Mouse (Mus musculus) forebrain, embryonic 12.5 days (tissue): ENCODE measurements around the gene Tll2. TPM values are rescaled to one million over a fixed set of nuclear protein-coding genes. Genes with fewer than 3 reads are reported as not detected.

ENCODE experiments used
- ATAC-seq: fragments of 200-750 bp; cut with Nextera tagmentation; 2 replicates; pipeline ENCODE4 v1.8.0; 2017; ENCODE audit warnings: moderate TSS enrichment; ENCODE audit not compliant: low FRiP score
- H3K27ac ChIP-seq: fragments of 300-500 bp; sonication (generic); 2 replicates; pipeline ENCODE4 v1.5.1; 2016; ENCODE audit warnings: mild to moderate bottlenecking
- H3K27me3 ChIP-seq: fragments of 300-500 bp; sonication (generic); 2 replicates; pipeline ENCODE4 v1.6.1; 2016; ENCODE audit warnings: mild to moderate bottlenecking
- H3K36me3 ChIP-seq: fragments of 300-500 bp; sonication (generic); replicated peaks from 2 replicates; pipeline ENCODE4 v1.6.1; 2016; ENCODE audit warnings: mild to moderate bottlenecking
- H3K4me1 ChIP-seq: fragments of 300-500 bp; sonication (generic); 2 replicates; pipeline ENCODE4 v1.6.1; 2016
- H3K4me2 ChIP-seq: fragments of 300-500 bp; sonication (generic); 2 replicates; pipeline ENCODE4 v1.6.1; 2016; ENCODE audit warnings: mild to moderate bottlenecking, moderate library complexity
- H3K4me3 ChIP-seq: fragments of 300-500 bp; sonication (generic); replicated peaks from 2 replicates; pipeline ENCODE4 v1.5.1; 2016; ENCODE audit warnings: mild to moderate bottlenecking
- H3K9ac ChIP-seq: fragments of 300-500 bp; sonication (generic); 2 replicates; pipeline ENCODE4 v1.6.1; 2016; ENCODE audit warnings: mild to moderate bottlenecking
- H3K9me3 ChIP-seq: fragments of 300-500 bp; sonication (generic); 2 replicates; pipeline ENCODE4 v1.6.1; 2016
- WGBS: fragments of 180-500 bp; shearing (Covaris S2); methylation state at CpG from one replicate; pipeline ENCODE4 v1.1.7; 2016; 5-methylcytosine and 5-hydroxymethylcytosine counted together
- polyA plus RNA-seq: library from polyadenylated mRNA; unstranded; fragments of >200 nt; fragmentation: Nextera tagmentation; extraction: Ambion mirVana; gene quantifications from 2 replicates; pipeline ENCODE4 v1.2.1, GENCODE M21; 2016

Gene Tll2
- polyA plus RNA-seq, 1 experiment from 2014 or later: 0.86 TPM

- no peak overlapping the region for H3K9ac ChIP-seq
- peaks cover 16% of the 10 kb centered on the region for H3K4me1 ChIP-seq
- H3K27me3 ChIP-seq: peaks cover 8% of the 10 kb centered on the region; the same call in 1 of the 2 replicates
- H3K4me3 ChIP-seq: no peak overlapping the region
- peak; percentile 63 for ATAC-seq
- H3K36me3 ChIP-seq: no peaks in the 10 kb centered on the region
- H3K9me3 ChIP-seq: no peaks in the 10 kb centered on the region
- WGBS: 28% methylated on average over 3 of the region's 3 CpGs
- no peak overlapping the region for H3K4me2 ChIP-seq
- no peak overlapping the region for H3K27ac ChIP-seq
These were observed 125.0 kb downstream of the Tll2 start for GRCm38 (mm10) chr19:41081589-41081988.

GRCm38 (mm10) chr19:41076906-41077305, 129.7 kb downstream of the Tll2 start, which contains the start of gene Opalin:
Opalin (minus strand) TSS chr19:41077113.
- no peak within 1 kb of the TSS for H3K4me2 ChIP-seq
- 75% methylated on average over 3 of the region's 3 CpGs for WGBS
- H3K9me3 ChIP-seq: no peaks in the 10 kb centered on the region
- ATAC-seq: no peak
- H3K4me1 ChIP-seq: peaks cover 12% of the 10 kb centered on the region
- no peak within 1 kb of the TSS for H3K4me3 ChIP-seq
- no peak within 1 kb of the TSS for H3K9ac ChIP-seq
- H3K27ac ChIP-seq: no peak within 1 kb of the TSS
- 0 out of 2 replicates have a peak, but pooled peaks cover 3% of the 10 kb centered on the region for H3K27me3 ChIP-seq
- H3K36me3 ChIP-seq: no peaks in the 10 kb centered on the region

GRCm38 (mm10) chr19:41073746-41074455, 132.7 kb downstream of the Tll2 start:
- Histone ChIP-seq H3K4me2 (no peak overlapping the region), H3K9me3 (no peaks in the 10 kb centered on the region), H3K4me1 (no peaks in the 10 kb centered on the region), H3K27ac (no peak overlapping the region), H3K36me3 (no peaks in the 10 kb centered on the region), H3K4me3 (no peak overlapping the region), H3K9ac (no peak overlapping the region), H3K27me3 (peaks cover 9% of the 10 kb centered on the region; the same call in 1 of the 2 replicates)
- ATAC-seq: no peak
- WGBS: 91% methylated on average over 14 of the region's 14 CpGs

- Histone ChIP-seq H3K27ac (no peak overlapping the region), H3K36me3 (no peaks in the 10 kb centered on the region), H3K9ac (no peak overlapping the region), H3K4me2 (no peak overlapping the region), H3K9me3 (no peaks in the 10 kb centered on the region), H3K4me1 (no peaks in the 10 kb centered on the region), H3K27me3 (peaks cover 9% of the 10 kb centered on the region; the same call in 1 of the 2 replicates), H3K4me3 (no peak overlapping the region)
- ATAC-seq: peak; percentile 30; the same call in 1 of the 2 replicates
- WGBS: 8% methylated on average over 8 of the region's 8 CpGs
These were observed 135.1 kb downstream of the Tll2 start for GRCm38 (mm10) chr19:41071500-41071899.

DNA sequence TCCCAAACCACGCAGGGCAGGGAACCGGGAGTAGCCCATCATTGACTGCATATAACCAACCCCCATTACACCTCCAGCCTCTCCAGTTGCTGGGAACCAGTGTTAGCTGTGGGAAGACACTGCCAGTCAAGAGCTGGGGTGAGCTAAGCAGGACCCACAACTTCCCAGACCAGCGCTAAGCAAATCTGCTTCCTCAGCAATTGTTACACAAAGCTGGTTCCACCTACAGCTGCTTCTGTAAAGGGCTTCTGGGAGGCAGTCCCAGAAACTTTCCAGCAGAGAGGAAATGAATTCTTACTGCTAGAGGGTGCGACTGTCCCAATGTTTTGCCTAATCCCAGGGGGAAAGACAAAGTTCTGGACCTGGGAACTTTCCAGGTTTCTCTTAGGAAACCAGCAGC, 151.9 kb downstream of the Tll2 start:
- no peak overlapping the region for H3K4me2 ChIP-seq
- H3K9me3 ChIP-seq: no peaks in the 10 kb centered on the region
- WGBS: 70% methylated on average over 4 of the region's 4 CpGs

DNA sequence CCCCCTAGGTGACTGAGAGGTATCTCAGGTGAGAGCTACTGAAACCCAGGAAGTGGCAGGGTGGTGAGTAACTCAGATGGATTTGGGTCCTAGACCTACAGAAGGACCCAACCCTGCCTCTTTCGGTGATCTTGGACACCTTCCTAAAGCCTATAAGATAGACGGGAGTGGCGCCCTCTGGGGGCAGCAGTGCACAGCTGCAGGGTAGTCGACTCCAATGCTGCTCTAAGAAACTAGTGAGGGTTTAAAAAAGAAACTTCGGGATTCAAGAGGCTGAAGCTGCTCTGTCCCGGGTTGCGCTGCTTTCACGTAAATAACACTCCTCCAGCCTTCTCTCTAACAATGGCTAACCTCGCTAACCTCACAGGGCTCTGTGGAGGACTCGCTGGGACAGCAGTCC, 153.1 kb downstream of the Tll2 start:
- Histone ChIP-seq H3K9me3 (no peaks in the 10 kb centered on the region), H3K27ac (no peak overlapping the region), H3K4me3 (no peak overlapping the region), H3K27me3 (no peaks in the 10 kb centered on the region), H3K4me2 (no peak overlapping the region), H3K9ac (no peak overlapping the region), H3K4me1 (no peaks in the 10 kb centered on the region), H3K36me3 (no peaks in the 10 kb centered on the region)
- no peak for ATAC-seq
- WGBS: 35% methylated on average over 10 of the region's 10 CpGs

More for the DNA sequence above, 151.9 kb downstream of the Tll2 start:
- H3K27me3 ChIP-seq: no peaks in the 10 kb centered on the region
- no peak overlapping the region for H3K9ac ChIP-seq
- no peak for ATAC-seq
- H3K4me1 ChIP-seq: no peaks in the 10 kb centered on the region
- H3K36me3 ChIP-seq: no peaks in the 10 kb centered on the region
- H3K4me3 ChIP-seq: no peak overlapping the region
- no peak overlapping the region for H3K27ac ChIP-seq

- Histone ChIP-seq H3K4me1 (no peaks in the 10 kb centered on the region), H3K36me3 (no peaks in the 10 kb centered on the region), H3K9ac (no peak overlapping the region), H3K27me3 (no peaks in the 10 kb centered on the region), H3K4me3 (no peak overlapping the region), H3K9me3 (no peaks in the 10 kb centered on the region), H3K4me2 (no peak overlapping the region), H3K27ac (no peak overlapping the region)
- WGBS: 81% methylated on average over 5 of the region's 5 CpGs
- no peak for ATAC-seq
These were observed 154.4 kb downstream of the Tll2 start for GRCm38 (mm10) chr19:41052247-41052646.

DNA sequence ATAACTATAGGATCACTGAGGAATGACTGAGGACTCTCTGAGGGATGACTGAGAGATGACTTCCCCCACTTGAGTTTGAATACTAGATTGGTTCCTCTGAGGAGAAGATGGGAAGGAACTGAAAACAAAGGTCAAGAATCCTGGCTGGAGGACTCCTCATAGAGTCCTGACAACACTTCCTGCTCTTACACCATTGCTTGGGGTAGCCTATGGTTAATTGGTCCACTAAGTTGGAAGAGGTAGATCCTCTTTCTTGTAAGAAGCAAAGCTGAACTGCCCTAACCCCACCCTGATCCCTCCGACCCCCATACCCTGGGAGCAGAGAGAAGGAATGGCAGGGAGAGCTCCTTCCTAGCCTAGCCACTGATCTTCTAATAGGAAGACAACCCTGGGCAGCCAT, 154.9 kb downstream of the Tll2 start:
- WGBS: 94% methylated on average over 1 of the region's 1 CpGs
- H3K4me1 ChIP-seq: no peaks in the 10 kb centered on the region

GRCm38 (mm10) chr19:41048187-41048559, 158.5 kb downstream of the Tll2 start:
- H3K4me1 ChIP-seq: no peaks in the 10 kb centered on the region
- H3K9me3 ChIP-seq: no peaks in the 10 kb centered on the region
- H3K4me2 ChIP-seq: no peak overlapping the region
- no peaks in the 10 kb centered on the region for H3K36me3 ChIP-seq
- H3K9ac ChIP-seq: no peak overlapping the region
- 87% methylated on average over 3 of the region's 3 CpGs for WGBS
- no peak overlapping the region for H3K27ac ChIP-seq
- ATAC-seq: no peak
- no peaks in the 10 kb centered on the region for H3K27me3 ChIP-seq
- H3K4me3 ChIP-seq: no peak overlapping the region

More for the DNA sequence above, 154.9 kb downstream of the Tll2 start:
- no peak for ATAC-seq
- H3K27ac ChIP-seq: no peak overlapping the region
- no peaks in the 10 kb centered on the region for H3K36me3 ChIP-seq
- no peak overlapping the region for H3K4me3 ChIP-seq
- H3K4me2 ChIP-seq: no peak overlapping the region
- no peaks in the 10 kb centered on the region for H3K27me3 ChIP-seq
- no peaks in the 10 kb centered on the region for H3K9me3 ChIP-seq
- no peak overlapping the region for H3K9ac ChIP-seq

- Histone ChIP-seq H3K36me3 (no peaks in the 10 kb centered on the region), H3K27me3 (no peaks in the 10 kb centered on the region), H3K27ac (no peak overlapping the region), H3K4me3 (no peak overlapping the region), H3K4me2 (no peak overlapping the region), H3K9me3 (no peaks in the 10 kb centered on the region), H3K9ac (no peak overlapping the region), H3K4me1 (no peaks in the 10 kb centered on the region)
- ATAC-seq: no peak
- WGBS: 81% methylated on average over 9 of the region's 9 CpGs
These were observed 159.0 kb downstream of the Tll2 start for GRCm38 (mm10) chr19:41047437-41048186.

GRCm38 (mm10) chr19:41045091-41045770, 161.4 kb downstream of the Tll2 start:
- H3K9me3 ChIP-seq: no peaks in the 10 kb centered on the region
- H3K27ac ChIP-seq: no peak overlapping the region
- 63% methylated on average over 10 of the region's 10 CpGs for WGBS
- H3K27me3 ChIP-seq: no peaks in the 10 kb centered on the region
- no peaks in the 10 kb centered on the region for H3K4me1 ChIP-seq
- H3K36me3 ChIP-seq: no peaks in the 10 kb centered on the region
- H3K4me2 ChIP-seq: no peak overlapping the region
- no peak for ATAC-seq
- no peak overlapping the region for H3K4me3 ChIP-seq
- no peak overlapping the region for H3K9ac ChIP-seq

GRCm38 (mm10) chr19:41039110-41039509, 167.5 kb downstream of the Tll2 start:
- Histone ChIP-seq H3K36me3 (no peaks in the 10 kb centered on the region), H3K9ac (no peak overlapping the region), H3K4me2 (no peak overlapping the region), H3K27ac (no peak overlapping the region), H3K9me3 (no peaks in the 10 kb centered on the region), H3K4me1 (no peaks in the 10 kb centered on the region), H3K4me3 (no peak overlapping the region), H3K27me3 (no peaks in the 10 kb centered on the region)
- ATAC-seq: no peak
- 91% methylated on average over 7 of the region's 7 CpGs for WGBS
